Mouse (Mus musculus) heart, adult 2 months (tissue): ENCODE measurements around the gene Gm10944.

Experiments used
- CTCF ChIP-seq: fragments of 200-600 bp; IDR thresholded peaks from 2 replicates; pipeline ENCODE4 v1.8.1; 2022; ENCODE audit warnings: antibody characterized with exemption, mild to moderate bottlenecking, moderate library complexity
- EP300 ChIP-seq: fragments of 200-500 bp; IDR thresholded peaks from 2 replicates; pipeline ENCODE4 v1.6.1; 2011; ENCODE audit warnings: low read depth, low read length, control low read depth; ENCODE audit not compliant: insufficient read depth
- POLR2A ChIP-seq: fragments of 200-500 bp; IDR thresholded peaks from 2 replicates; pipeline ENCODE4 v1.6.1; 2011; ENCODE audit warnings: mild to moderate bottlenecking, low read depth, low read length, control low read depth; ENCODE audit not compliant: insufficient read depth

DNA sequence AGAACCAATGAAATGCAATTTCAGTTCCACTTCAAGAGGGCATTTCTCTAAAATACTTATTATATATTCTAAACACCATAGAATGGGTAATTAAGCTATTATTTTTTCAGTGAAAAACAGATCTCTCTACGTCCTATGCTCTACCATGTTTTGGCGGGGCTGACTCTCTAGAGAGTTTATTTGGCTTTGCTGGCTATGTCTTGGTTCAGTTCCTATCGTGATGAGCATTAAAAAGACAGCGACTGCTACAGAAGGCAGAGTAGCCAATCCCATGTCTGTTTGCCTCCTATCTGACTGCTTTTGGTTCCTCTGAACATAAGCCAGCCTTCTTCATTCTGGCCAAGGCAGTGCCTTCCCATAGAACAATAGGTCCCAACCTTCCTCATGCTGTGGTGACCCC lies 24.5 kb upstream of the Gm10944 start:
- TF ChIP-seq POLR2A (no peak), CTCF (no peak), EP300 (no peak)
